Mouse (Mus musculus) naive thymus-derived CD4-positive, alpha-beta T cell, adult 2 months (primary cell): ENCODE results near the gene Mrpl21.

Experiments
- DNase-seq: peaks from one replicate; pipeline ENCODE4 v3.0.0-alpha.2; 2011; ENCODE audit warnings: low read depth

The Mrpl21 gene

DNA sequence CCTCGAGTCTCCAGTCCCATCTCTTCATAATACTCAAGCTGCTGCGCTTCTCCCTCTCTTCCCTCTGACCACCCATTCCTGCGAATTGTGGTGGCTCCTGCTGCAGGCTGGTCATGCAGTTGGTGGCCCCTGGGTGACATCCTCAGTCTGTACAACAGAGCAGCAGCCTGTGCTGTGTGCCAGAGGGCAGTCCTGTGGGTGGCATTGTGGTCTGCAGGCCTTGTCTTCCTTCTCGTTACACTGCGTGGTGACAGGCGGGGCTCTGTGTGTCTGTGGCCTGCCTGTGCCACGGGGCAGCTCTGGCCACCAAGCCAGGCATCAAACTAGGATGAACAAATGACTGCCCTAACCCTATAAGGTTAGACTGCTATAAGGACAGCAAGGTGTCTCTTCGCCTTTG lies 56.5 kb downstream of the Mrpl21 start:
- no peak for DNase-seq

DNA sequence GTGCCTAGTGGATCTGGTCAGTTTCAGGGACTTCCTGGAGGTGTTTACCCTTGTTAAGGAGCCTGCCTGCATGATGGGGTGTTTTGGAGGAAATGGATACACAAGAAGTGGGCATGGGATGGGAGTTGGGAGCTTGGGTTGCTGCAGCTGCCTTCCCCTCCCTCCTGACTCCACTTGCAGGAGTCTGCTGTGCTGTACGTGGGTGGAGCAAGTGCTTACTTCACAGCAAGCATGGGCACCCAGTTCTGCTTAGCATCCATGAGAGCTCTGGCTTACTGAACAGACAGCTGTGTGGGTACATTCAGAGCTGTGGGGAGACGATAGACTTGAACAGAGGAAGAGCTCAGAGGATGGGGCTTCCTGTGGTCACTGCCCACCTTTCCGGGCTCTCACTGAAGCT lies 58.3 kb downstream of the Mrpl21 start:
- no peak for DNase-seq
